Mouse (Mus musculus): ENCODE data around the gene Krt13.

Gene Krt13

GRCm38 (mm10) chr11:100121466-100121865 lies at the start of gene Krt13:
Gene Krt13 (minus strand): TSS chr11:100121566.
- DNase-seq (ENCODE audit: low spot score): no peak

- peak; percentile 18 for DNase-seq (ENCODE audit: low spot score)
Measured at GRCm38 (mm10) chr11:100168765-100169762, 47.7 kb upstream of the Krt13 start.

- peak; percentile 53 for DNase-seq (ENCODE audit: low spot score)
Measured at GRCm38 (mm10) chr11:100168071-100168470, 46.7 kb upstream of the Krt13 start.

- DNase-seq (ENCODE audit: low spot score): no peak
Measured at GRCm38 (mm10) chr11:100164392-100164791, 43.0 kb upstream of the Krt13 start.

- no peak for DNase-seq (ENCODE audit: low spot score)
Measured at GRCm38 (mm10) chr11:100157908-100158477, 36.6 kb upstream of the Krt13 start.

GRCm38 (mm10) chr11:100157331-100157730 lies 36.0 kb upstream of the Krt13 start:
- DNase-seq (ENCODE audit: low spot score): no peak

- peak; percentile 24 for DNase-seq (ENCODE audit: low spot score)
Measured at GRCm38 (mm10) chr11:100155497-100156255, 34.3 kb upstream of the Krt13 start.

- DNase-seq (ENCODE audit: low spot score): no peak
Measured at GRCm38 (mm10) chr11:100148615-100149330, 27.4 kb upstream of the Krt13 start, which contains the start of gene Krt19. Gene Krt19 (minus strand): TSS chr11:100148665.

GRCm38 (mm10) chr11:100147566-100148353 lies 26.4 kb upstream of the Krt13 start:
- DNase-seq (ENCODE audit: low spot score): no peak

- DNase-seq (ENCODE audit: low spot score): peak; percentile 27
Measured at GRCm38 (mm10) chr11:100145858-100146560, 24.6 kb upstream of the Krt13 start.

- no peak for DNase-seq (ENCODE audit: low spot score)
Measured at GRCm38 (mm10) chr11:100145104-100145503, 23.7 kb upstream of the Krt13 start.

GRCm38 (mm10) chr11:100140966-100141365 lies 19.6 kb upstream of the Krt13 start:
- DNase-seq (ENCODE audit: low spot score): no peak

- no peak for DNase-seq (ENCODE audit: low spot score)
Measured at GRCm38 (mm10) chr11:100139391-100139790, 18.0 kb upstream of the Krt13 start.

- no peak for DNase-seq (ENCODE audit: low spot score)
Measured at GRCm38 (mm10) chr11:100138809-100139208, 17.4 kb upstream of the Krt13 start.

- DNase-seq (ENCODE audit: low spot score): no peak
Measured at GRCm38 (mm10) chr11:100137693-100138092, 16.3 kb upstream of the Krt13 start.

- no peak for DNase-seq (ENCODE audit: low spot score)
Measured at GRCm38 (mm10) chr11:100136559-100136958, 15.2 kb upstream of the Krt13 start.

GRCm38 (mm10) chr11:100135731-100136130 lies 14.4 kb upstream of the Krt13 start, which contains the start of gene Krt15:
Gene Krt15 (minus strand): TSS chr11:100135928.
- no peak for DNase-seq (ENCODE audit: low spot score)

- no peak for DNase-seq (ENCODE audit: low spot score)
Measured at GRCm38 (mm10) chr11:100124901-100125300, 3.5 kb upstream of the Krt13 start.

- no peak for DNase-seq (ENCODE audit: low spot score)
Measured at GRCm38 (mm10) chr11:100120331-100120730, 1.0 kb downstream of the Krt13 start.

- DNase-seq (ENCODE audit: low spot score): no peak
Measured at GRCm38 (mm10) chr11:100113742-100114029, 7.7 kb downstream of the Krt13 start.

Measured in ovary, adult 18-20 months (tissue).